Mouse (Mus musculus): ENCODE measurements around the gene Krtap29-1. TPM values are rescaled to one million over a fixed set of nuclear protein-coding genes. Genes with fewer than 3 reads are reported as not detected.

Gene Krtap29-1
- 0.24 TPM in 1 of 2 replicates, not detected in the other for polyA plus RNA-seq (2012; rRNA removed)

DNA sequence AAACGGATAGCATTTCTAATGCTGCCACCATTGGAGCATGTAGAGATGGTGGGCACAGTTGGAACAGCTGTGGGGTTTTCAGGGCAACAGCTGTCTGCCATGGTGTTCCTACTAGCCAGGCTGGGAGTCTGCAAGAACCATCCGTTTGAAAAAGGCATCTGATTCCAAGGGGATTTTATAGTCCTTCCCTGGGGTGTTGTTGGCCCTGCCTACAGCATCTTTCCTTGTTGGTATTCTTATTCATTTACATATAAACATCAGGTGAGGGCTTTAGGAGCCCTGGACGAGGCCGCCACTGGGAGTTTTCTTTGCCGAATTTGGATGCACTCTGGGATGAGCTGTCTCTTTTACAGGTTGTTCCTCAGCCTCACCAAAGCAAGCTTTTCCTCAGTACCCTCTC is at the start of gene Krtap29-1:
Gene Krtap29-1, minus strand, starts transcription at position 101 of the 400 bp plus-strand sequence.
- no peaks in the 10 kb centered on the region for H3K27me3 ChIP-seq (ENCODE audit: control insufficient read depth, insufficient read depth, low read length)
- no peak within 1 kb of the TSS for H3K4me3 ChIP-seq (ENCODE audit: control insufficient read depth, low read depth, low read length)
- H3K27ac ChIP-seq (ENCODE audit: control insufficient read depth, insufficient read depth, low read depth, low read length): no peak within 1 kb of the TSS
- no peaks in the 10 kb centered on the region for H3K4me1 ChIP-seq (ENCODE audit: control insufficient read depth, insufficient read depth, low read length)
- TF ChIP-seq CTCF (IDR thresholded peaks at IDR 0.05; ENCODE audit: control insufficient read depth, insufficient read depth, insufficient replicate concordance, low read depth, low read length) (no peak), POLR2A (IDR thresholded peaks at IDR 0.05; ENCODE audit: control insufficient read depth, low read depth, low read length) (no peak)
- H3K36me3 ChIP-seq (ENCODE audit: control insufficient read depth, insufficient read depth, low read length): no peaks in the 10 kb centered on the region

DNA sequence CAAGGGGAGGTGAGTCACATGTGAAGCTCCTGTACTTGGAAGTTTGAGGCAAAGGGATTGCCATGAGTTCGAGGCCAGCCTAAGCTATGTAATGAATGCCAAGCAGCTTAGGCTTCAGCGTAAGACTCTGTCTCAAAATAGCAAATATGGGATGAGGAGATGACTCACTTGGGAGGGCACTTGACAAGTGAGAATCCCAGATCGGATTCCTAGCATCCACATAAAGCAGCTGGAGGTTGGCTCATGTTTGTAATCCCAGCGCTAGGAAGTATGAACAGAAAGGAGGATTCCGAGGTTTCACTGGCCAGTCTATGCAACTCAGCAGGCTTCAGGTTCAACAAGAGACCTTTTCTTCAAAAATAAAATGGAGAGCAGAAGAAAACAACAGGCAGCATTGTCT is 42.6 kb upstream of the Krtap29-1 start:
- Histone ChIP-seq H3K36me3 (ENCODE audit: control insufficient read depth, insufficient read depth, low read length) (no peaks in the 10 kb centered on the region), H3K27ac (ENCODE audit: control insufficient read depth, insufficient read depth, low read depth, low read length) (no peak overlapping the region), H3K4me3 (ENCODE audit: control insufficient read depth, low read depth, low read length) (no peak overlapping the region), H3K4me1 (ENCODE audit: control insufficient read depth, insufficient read depth, low read length) (no peaks in the 10 kb centered on the region), H3K27me3 (ENCODE audit: control insufficient read depth, insufficient read depth, low read length) (no peaks in the 10 kb centered on the region)
- no peak for TF ChIP-seq CTCF (IDR thresholded peaks at IDR 0.05; ENCODE audit: control insufficient read depth, insufficient read depth, insufficient replicate concordance, low read depth, low read length)
- no peak for TF ChIP-seq POLR2A (IDR thresholded peaks at IDR 0.05; ENCODE audit: control insufficient read depth, low read depth, low read length)

DNA sequence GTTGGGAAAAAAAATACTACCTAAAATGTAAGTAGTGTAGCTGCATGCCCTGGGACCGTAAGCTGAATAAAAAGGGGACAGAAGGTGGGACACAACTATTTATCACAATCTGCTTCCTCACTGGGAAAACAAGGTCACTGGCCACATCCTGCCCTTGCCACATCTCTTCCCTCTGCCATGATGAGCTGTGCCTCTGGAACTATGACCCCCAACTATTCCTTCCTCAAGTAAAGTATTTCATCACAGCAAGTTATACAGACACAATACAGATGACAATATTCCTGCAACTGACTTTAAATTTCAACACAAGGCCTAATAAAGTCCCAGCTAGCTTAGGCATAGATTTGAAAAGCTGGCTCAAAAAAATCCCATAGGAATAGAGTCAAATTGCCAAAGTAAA is 40.6 kb upstream of the Krtap29-1 start:
- H3K4me1 ChIP-seq (ENCODE audit: control insufficient read depth, insufficient read depth, low read length): no peaks in the 10 kb centered on the region
- no peak for TF ChIP-seq POLR2A (IDR thresholded peaks at IDR 0.05; ENCODE audit: control insufficient read depth, low read depth, low read length)
- no peak for TF ChIP-seq CTCF (IDR thresholded peaks at IDR 0.05; ENCODE audit: control insufficient read depth, insufficient read depth, insufficient replicate concordance, low read depth, low read length)
- no peak overlapping the region for H3K27ac ChIP-seq (ENCODE audit: control insufficient read depth, insufficient read depth, low read depth, low read length)
- no peak overlapping the region for H3K4me3 ChIP-seq (ENCODE audit: control insufficient read depth, low read depth, low read length)
- no peaks in the 10 kb centered on the region for H3K27me3 ChIP-seq (ENCODE audit: control insufficient read depth, insufficient read depth, low read length)
- no peaks in the 10 kb centered on the region for H3K36me3 ChIP-seq (ENCODE audit: control insufficient read depth, insufficient read depth, low read length)

DNA sequence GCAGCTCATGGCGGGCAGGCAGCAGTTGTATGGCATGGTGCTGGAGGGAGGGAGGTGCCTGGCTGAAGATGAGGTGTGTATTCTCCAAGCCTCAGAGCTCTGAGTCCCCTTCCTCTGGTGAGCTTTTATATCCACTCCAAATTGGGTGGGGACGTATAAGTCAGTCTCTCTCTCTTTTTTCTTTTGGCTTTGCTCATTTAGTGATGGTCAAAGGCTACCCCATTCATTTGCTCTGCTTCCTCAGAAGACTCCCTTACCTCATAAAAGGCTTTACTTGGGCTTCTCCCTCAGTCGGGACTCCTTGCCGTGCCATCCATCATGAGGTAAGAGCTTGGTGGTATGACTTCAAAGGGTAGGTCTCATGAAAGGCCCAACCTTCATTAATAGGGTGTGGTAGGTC is 37.3 kb upstream of the Krtap29-1 start, which contains the start of gene Krt33a:
Gene Krt33a, minus strand, starts transcription at position 101 of the 400 bp plus-strand sequence.
- TF ChIP-seq CTCF (IDR thresholded peaks at IDR 0.05; ENCODE audit: control insufficient read depth, insufficient read depth, insufficient replicate concordance, low read depth, low read length) (no peak), POLR2A (IDR thresholded peaks at IDR 0.05; ENCODE audit: control insufficient read depth, low read depth, low read length) (no peak)
- no peak within 1 kb of the TSS for H3K4me3 ChIP-seq (ENCODE audit: control insufficient read depth, low read depth, low read length)
- H3K36me3 ChIP-seq (ENCODE audit: control insufficient read depth, insufficient read depth, low read length): no peaks in the 10 kb centered on the region
- no peaks in the 10 kb centered on the region for H3K27me3 ChIP-seq (ENCODE audit: control insufficient read depth, insufficient read depth, low read length)
- H3K4me1 ChIP-seq (ENCODE audit: control insufficient read depth, insufficient read depth, low read length): no peaks in the 10 kb centered on the region
- H3K27ac ChIP-seq (ENCODE audit: control insufficient read depth, insufficient read depth, low read depth, low read length): no peak within 1 kb of the TSS

DNA sequence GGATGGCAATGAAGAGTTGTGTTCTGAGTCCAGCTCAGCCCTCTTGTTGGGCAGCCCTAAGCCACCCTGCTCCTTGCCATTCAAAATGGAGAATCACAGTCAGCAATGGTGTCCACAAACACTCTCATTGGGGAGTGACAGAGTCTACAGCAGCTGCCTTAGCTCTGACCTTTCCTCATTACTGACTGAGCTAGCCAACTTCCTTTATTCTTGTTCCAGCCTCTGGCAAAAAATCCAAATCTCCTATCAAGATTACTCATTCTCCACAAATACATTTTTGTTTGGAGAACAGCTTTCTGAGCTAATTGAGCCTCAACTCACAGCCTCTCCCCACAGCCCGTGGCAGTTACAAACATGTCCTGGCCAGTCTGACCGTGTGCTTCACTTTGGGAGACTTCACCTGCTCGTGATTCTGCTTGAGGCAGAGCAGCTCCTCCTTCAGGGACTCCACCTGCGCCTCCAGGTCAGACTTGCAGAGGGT is 34.9 kb upstream of the Krtap29-1 start:
- no peaks in the 10 kb centered on the region for H3K4me1 ChIP-seq (ENCODE audit: control insufficient read depth, insufficient read depth, low read length)
- no peak overlapping the region for H3K4me3 ChIP-seq (ENCODE audit: control insufficient read depth, low read depth, low read length)
- TF ChIP-seq CTCF (IDR thresholded peaks at IDR 0.05; ENCODE audit: control insufficient read depth, insufficient read depth, insufficient replicate concordance, low read depth, low read length): no peak
- no peak for TF ChIP-seq POLR2A (IDR thresholded peaks at IDR 0.05; ENCODE audit: control insufficient read depth, low read depth, low read length)
- no peaks in the 10 kb centered on the region for H3K27me3 ChIP-seq (ENCODE audit: control insufficient read depth, insufficient read depth, low read length)
- H3K27ac ChIP-seq (ENCODE audit: control insufficient read depth, insufficient read depth, low read depth, low read length): no peak overlapping the region
- no peaks in the 10 kb centered on the region for H3K36me3 ChIP-seq (ENCODE audit: control insufficient read depth, insufficient read depth, low read length)

DNA sequence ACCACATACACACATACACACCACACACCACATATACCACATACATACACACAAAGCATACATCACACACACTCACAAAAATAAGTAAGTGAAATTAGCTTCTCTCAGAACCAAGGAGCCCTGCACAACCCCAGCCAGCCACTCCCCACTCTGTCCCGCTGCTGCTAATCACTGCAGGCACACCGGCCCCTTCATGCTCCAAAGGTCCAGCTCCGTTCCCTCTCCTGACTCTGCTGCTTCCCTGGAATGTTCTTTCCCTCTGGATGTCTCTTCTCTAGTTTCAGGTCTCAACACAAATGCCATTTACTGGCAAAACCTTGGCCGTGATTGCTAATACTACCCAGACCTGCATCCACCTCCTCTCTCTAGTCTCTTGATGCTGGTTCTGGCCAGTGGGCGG is 31.8 kb upstream of the Krtap29-1 start:
- no peak for TF ChIP-seq CTCF (IDR thresholded peaks at IDR 0.05; ENCODE audit: control insufficient read depth, insufficient read depth, insufficient replicate concordance, low read depth, low read length)
- no peak for TF ChIP-seq POLR2A (IDR thresholded peaks at IDR 0.05; ENCODE audit: control insufficient read depth, low read depth, low read length)
- Histone ChIP-seq H3K4me1 (ENCODE audit: control insufficient read depth, insufficient read depth, low read length) (no peaks in the 10 kb centered on the region), H3K36me3 (ENCODE audit: control insufficient read depth, insufficient read depth, low read length) (no peaks in the 10 kb centered on the region), H3K4me3 (ENCODE audit: control insufficient read depth, low read depth, low read length) (no peak overlapping the region), H3K27ac (ENCODE audit: control insufficient read depth, insufficient read depth, low read depth, low read length) (no peak overlapping the region), H3K27me3 (ENCODE audit: control insufficient read depth, insufficient read depth, low read length) (no peaks in the 10 kb centered on the region)

DNA sequence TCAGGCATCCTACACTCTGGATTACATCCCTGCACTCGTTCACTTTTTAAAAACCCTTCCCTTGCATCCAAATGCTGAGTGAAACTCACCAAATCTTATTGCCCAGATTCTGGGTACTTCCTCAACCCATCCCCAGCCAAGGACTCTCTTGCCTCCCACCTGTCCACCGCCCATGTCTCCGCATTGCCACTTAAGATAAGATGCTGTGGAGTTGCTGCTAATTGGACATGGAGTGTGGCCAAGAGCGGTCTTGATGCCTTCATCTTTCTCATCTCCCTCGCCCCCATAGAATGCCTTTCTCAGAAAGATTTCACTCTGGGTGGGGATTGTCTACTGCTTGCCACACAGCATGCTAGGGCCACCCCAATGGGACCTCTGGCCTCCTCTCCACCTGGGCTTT is 29.5 kb upstream of the Krtap29-1 start:
- no peaks in the 10 kb centered on the region for H3K27me3 ChIP-seq (ENCODE audit: control insufficient read depth, insufficient read depth, low read length)
- no peaks in the 10 kb centered on the region for H3K36me3 ChIP-seq (ENCODE audit: control insufficient read depth, insufficient read depth, low read length)
- no peak overlapping the region for H3K27ac ChIP-seq (ENCODE audit: control insufficient read depth, insufficient read depth, low read depth, low read length)
- no peaks in the 10 kb centered on the region for H3K4me1 ChIP-seq (ENCODE audit: control insufficient read depth, insufficient read depth, low read length)
- no peak for TF ChIP-seq CTCF (IDR thresholded peaks at IDR 0.05; ENCODE audit: control insufficient read depth, insufficient read depth, insufficient replicate concordance, low read depth, low read length)
- no peak for TF ChIP-seq POLR2A (IDR thresholded peaks at IDR 0.05; ENCODE audit: control insufficient read depth, low read depth, low read length)
- no peak overlapping the region for H3K4me3 ChIP-seq (ENCODE audit: control insufficient read depth, low read depth, low read length)

DNA sequence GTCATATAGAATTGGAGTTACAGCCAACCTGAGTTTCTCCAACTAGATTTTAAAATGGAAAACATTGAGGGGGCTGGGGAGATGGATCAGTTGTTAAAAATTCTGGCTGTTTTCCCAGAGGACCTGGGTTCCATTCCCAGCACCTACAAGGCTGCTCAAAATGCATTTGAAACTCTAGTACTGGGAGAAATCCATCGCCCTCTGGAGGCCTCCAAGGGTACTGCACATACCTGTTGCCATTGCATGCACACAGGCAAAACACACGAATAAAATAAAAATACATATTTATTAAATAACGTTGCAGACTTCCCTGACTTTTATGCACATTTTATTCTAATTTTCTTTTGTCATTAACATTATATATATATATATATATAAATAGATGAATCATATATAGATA is 27.8 kb upstream of the Krtap29-1 start:
- Histone ChIP-seq H3K27ac (ENCODE audit: control insufficient read depth, insufficient read depth, low read depth, low read length) (no peak overlapping the region), H3K4me3 (ENCODE audit: control insufficient read depth, low read depth, low read length) (no peak overlapping the region), H3K36me3 (ENCODE audit: control insufficient read depth, insufficient read depth, low read length) (no peaks in the 10 kb centered on the region), H3K4me1 (ENCODE audit: control insufficient read depth, insufficient read depth, low read length) (no peaks in the 10 kb centered on the region), H3K27me3 (ENCODE audit: control insufficient read depth, insufficient read depth, low read length) (no peaks in the 10 kb centered on the region)
- TF ChIP-seq POLR2A (IDR thresholded peaks at IDR 0.05; ENCODE audit: control insufficient read depth, low read depth, low read length): no peak
- TF ChIP-seq CTCF (IDR thresholded peaks at IDR 0.05; ENCODE audit: control insufficient read depth, insufficient read depth, insufficient replicate concordance, low read depth, low read length): peak; percentile 44; the same call in 1 of the 2 replicates
